Comparison of ENCODE assay signal across 21 mouse cellular contexts in genomic region chr4:123532001-123532400, GRCm38 (mm10).
DNase-seq lines count a peak whose midpoint lies in the region; ATAC-seq and TF ChIP-seq lines count a peak whose summit lies in the region.
"Had no signal": no experiment of that assay in that cellular context is flagged by ENCODE, and none has a peak within 500 bp of the region (broad histone marks: within the 10 kb centered on the region; RNA-seq: fewer than 3 reads in every experiment).

No protein-coding gene starts in this region.

- no peak overlapping the region for H3K27ac ChIP-seq in heart, postnatal 0 days (ENCODE audit: low read depth)
- H3K27ac ChIP-seq in midbrain, postnatal 0 days (ENCODE audit: low read depth, low read length), result no peak overlapping the region
- H3K27ac ChIP-seq in midbrain, embryonic 13.5 days, result no peak overlapping the region
- no peak overlapping the region for H3K27ac ChIP-seq in kidney, embryonic 16.5 days (ENCODE audit: low read length)
- H3K27ac ChIP-seq: embryonic facial prominence, embryonic 10.5 days; hindbrain, embryonic 12.5 days; liver, embryonic 13.5 days had no signal

- H3K27me3 ChIP-seq in heart, postnatal 0 days (ENCODE audit: control insufficient read depth, insufficient read depth, low read length), result no peaks in the 10 kb centered on the region
- H3K27me3 ChIP-seq in midbrain, postnatal 0 days (ENCODE audit: insufficient read depth, low read length), result no peaks in the 10 kb centered on the region
- H3K27me3 ChIP-seq in midbrain, embryonic 13.5 days, result no peaks in the 10 kb centered on the region
- no peaks in the 10 kb centered on the region for H3K27me3 ChIP-seq in kidney, embryonic 16.5 days (ENCODE audit: insufficient read depth, low read length)
- H3K27me3 ChIP-seq: heart, embryonic 12.5 days; hindbrain, embryonic 12.5 days; liver, embryonic 13.5 days had no signal

- H3K4me2 ChIP-seq in heart, postnatal 0 days (ENCODE audit: low read depth, low read length), result no peak overlapping the region
- H3K4me2 ChIP-seq in midbrain, postnatal 0 days (ENCODE audit: low read depth, low read length, poor library complexity, severe bottlenecking), result no peak overlapping the region
- no peak overlapping the region for H3K4me2 ChIP-seq in midbrain, embryonic 13.5 days (replicated peaks)
- H3K4me2 ChIP-seq in kidney, embryonic 16.5 days (replicated peaks; ENCODE audit: low read depth, low read length), result no peak overlapping the region
- H3K4me2 ChIP-seq: heart, embryonic 12.5 days; hindbrain, embryonic 12.5 days; liver, embryonic 13.5 days; midbrain, embryonic 11.5 days had no signal

- peaks cover 16% of the 10 kb centered on the region for H3K36me3 ChIP-seq in heart, postnatal 0 days (replicated peaks; ENCODE audit: control insufficient read depth, insufficient read depth, low read length)
- H3K36me3 ChIP-seq in midbrain, postnatal 0 days (ENCODE audit: insufficient read depth, low read length), result no peaks in the 10 kb centered on the region
- no peaks in the 10 kb centered on the region for H3K36me3 ChIP-seq in midbrain, embryonic 13.5 days
- H3K36me3 ChIP-seq in kidney, embryonic 16.5 days (ENCODE audit: insufficient read depth, low read length), result no peaks in the 10 kb centered on the region
- H3K36me3 ChIP-seq: hindbrain, embryonic 12.5 days had no signal

- H3K4me3 ChIP-seq in heart, postnatal 0 days (ENCODE audit: low read depth, low read length), result no peak overlapping the region
- no peak overlapping the region for H3K4me3 ChIP-seq in midbrain, postnatal 0 days (ENCODE audit: low read depth, low read length)
- no peak overlapping the region for H3K4me3 ChIP-seq in midbrain, embryonic 13.5 days (replicated peaks)
- H3K4me3 ChIP-seq in kidney, embryonic 16.5 days (ENCODE audit: low read length), result no peak overlapping the region
- H3K4me3 ChIP-seq: embryonic facial prominence, embryonic 10.5 days; erythroblast, embryonic 14.5 days; heart, embryonic 12.5 days; hindbrain, embryonic 12.5 days; liver, embryonic 13.5 days had no signal

- TF ChIP-seq EP300 in heart, postnatal 0 days (IDR thresholded peaks at IDR 0.05; ENCODE audit: low read depth), result no peak

- 49% methylated on average over 3 of the region's 3 CpGs for WGBS in heart, postnatal 0 days
- 45% methylated on average over 3 of the region's 3 CpGs for WGBS in midbrain, postnatal 0 days
- WGBS in midbrain, embryonic 13.5 days, result 49% methylated on average over 3 of the region's 3 CpGs
- WGBS in kidney, embryonic 16.5 days, result 48% methylated on average over 3 of the region's 3 CpGs

- 0 out of 2 replicates have a peak, but pooled peaks have one; percentile 3 for TF ChIP-seq CTCF in heart, postnatal 0 days (IDR thresholded peaks at IDR 0.05; ENCODE audit: low read depth)
- peak; percentile 25; the same call in 1 of the 2 replicates for TF ChIP-seq CTCF in midbrain, postnatal 0 days (IDR thresholded peaks at IDR 0.05)

- DNase-seq in heart, postnatal 0 days (ENCODE audit: low spot score), result no peak
- DNase-seq in heart, postnatal 4 days, result no peak
- DNase-seq in midbrain, postnatal 0 days (ENCODE audit: low spot score), result no peak
- peak; percentile 53 for DNase-seq in ES-CJ7 (ENCODE audit: low read depth, low spot score)
- DNase-seq in naive thymus-derived CD4-positive, alpha-beta T cell, adult 2 months (ENCODE audit: low read depth), result peak; percentile 44
- DNase-seq in ovary, postnatal 36 days (ENCODE audit: low spot score), result no peak
- DNase-seq: cerebellum, adult 11 months; gastrocnemius, postnatal 36 days; kidney, adult 11 months; kidney, postnatal 36 days; left cerebral cortex, postnatal 4 days; liver, embryonic 13.5 days; lung, postnatal 4 days; right cerebral cortex, postnatal 25 days had no signal

- no peaks in the 10 kb centered on the region for H3K9me3 ChIP-seq in heart, postnatal 0 days (replicated peaks; ENCODE audit: control insufficient read depth, low read length)
- no peaks in the 10 kb centered on the region for H3K9me3 ChIP-seq in midbrain, postnatal 0 days (ENCODE audit: low read length)
- no peaks in the 10 kb centered on the region for H3K9me3 ChIP-seq in midbrain, embryonic 13.5 days
- no peaks in the 10 kb centered on the region for H3K9me3 ChIP-seq in kidney, embryonic 16.5 days (ENCODE audit: low read length)
- H3K9me3 ChIP-seq: embryonic facial prominence, embryonic 10.5 days; heart, embryonic 12.5 days; hindbrain, embryonic 12.5 days; liver, embryonic 13.5 days had no signal

- no peak overlapping the region for H3K9ac ChIP-seq in heart, postnatal 0 days (replicated peaks; ENCODE audit: low read depth, low read length)
- H3K9ac ChIP-seq in midbrain, postnatal 0 days (replicated peaks; ENCODE audit: low read length, poor library complexity, severe bottlenecking), result no peak overlapping the region
- H3K9ac ChIP-seq in midbrain, embryonic 13.5 days (replicated peaks), result no peak overlapping the region
- H3K9ac ChIP-seq in kidney, embryonic 16.5 days (replicated peaks; ENCODE audit: low read length), result no peak overlapping the region
- H3K9ac ChIP-seq: heart, embryonic 12.5 days; hindbrain, embryonic 12.5 days; liver, embryonic 13.5 days had no signal

- no peak for ATAC-seq in heart, postnatal 0 days (ENCODE audit: insufficient read depth, low read depth)
- ATAC-seq in midbrain, postnatal 0 days (ENCODE audit: low FRiP score), result no peak
- no peak for ATAC-seq in midbrain, embryonic 13.5 days
- no peak for ATAC-seq in kidney, embryonic 16.5 days (ENCODE audit: low FRiP score, low TSS enrichment)

- no peaks in the 10 kb centered on the region for H3K4me1 ChIP-seq in heart, postnatal 0 days (ENCODE audit: control insufficient read depth, insufficient read depth)
- peaks cover 7% of the 10 kb centered on the region; the same call in 1 of the 2 replicates for H3K4me1 ChIP-seq in midbrain, postnatal 0 days (ENCODE audit: insufficient read depth, low read length)
- H3K4me1 ChIP-seq in midbrain, embryonic 13.5 days (replicated peaks), result peaks cover 24% of the 10 kb centered on the region
- H3K4me1 ChIP-seq in kidney, embryonic 16.5 days (ENCODE audit: insufficient read depth, low read length), result peaks cover 15% of the 10 kb centered on the region
- H3K4me1 ChIP-seq: liver, embryonic 13.5 days had no signal

Comparison
In these comparisons a context has a peak if more than half of its experiments do, and no peak if none do; other contexts are left out.
1. DNase-seq: peak in ES-CJ7 (single experiment) and naive thymus-derived CD4-positive, alpha-beta T cell, adult 2 months (single experiment); none in heart, postnatal 0 days (single experiment), heart, postnatal 4 days (single experiment), midbrain, postnatal 0 days (single experiment) and ovary, postnatal 36 days (single experiment).